Mouse (Mus musculus): ENCODE measurements at regions not wholly inside any gene's neighbourhood (a gene's known extent, or its start where the extent isn't known, plus 50 kb on each side); places are given as distances from the start of the nearest gene placed in this dataset.
"Not testable (repeated sequence)": the region's sequence is repeated elsewhere in the genome, so short reads cannot be mapped to it uniquely, and the experiment has no call there.

DNA sequence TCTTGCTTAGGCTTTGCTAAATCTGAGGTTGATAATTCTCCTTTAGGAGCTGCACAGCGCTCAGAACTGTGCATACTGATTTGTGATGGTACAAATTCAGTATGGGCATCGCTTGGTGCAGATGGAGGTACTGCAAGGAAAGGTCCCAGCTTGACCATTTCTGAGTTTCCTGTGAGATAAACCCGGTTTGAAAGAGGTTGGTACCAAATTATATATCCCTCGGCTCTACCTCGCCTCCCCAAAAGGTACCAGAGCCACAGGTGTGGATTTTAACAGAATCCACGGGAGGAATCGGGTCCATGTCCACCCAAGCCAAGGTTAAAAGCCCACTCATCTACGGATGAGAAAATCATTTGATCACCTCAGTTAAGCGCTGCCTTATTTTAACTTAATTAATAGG is 172.5 kb upstream of the Zfp808 start:
- H3K9me3 ChIP-seq (ENCODE audit: low read length), result peaks cover 25% of the 10 kb centered on the region
- not testable (repeated sequence) for H3K4me1 ChIP-seq (replicated peaks; ENCODE audit: low read depth, low read length); H3K36me3 ChIP-seq (ENCODE audit: insufficient read depth, low read length); H3K27me3 ChIP-seq (ENCODE audit: insufficient read depth, low read length); H3K4me3 ChIP-seq (replicated peaks; ENCODE audit: low read length)

DNA sequence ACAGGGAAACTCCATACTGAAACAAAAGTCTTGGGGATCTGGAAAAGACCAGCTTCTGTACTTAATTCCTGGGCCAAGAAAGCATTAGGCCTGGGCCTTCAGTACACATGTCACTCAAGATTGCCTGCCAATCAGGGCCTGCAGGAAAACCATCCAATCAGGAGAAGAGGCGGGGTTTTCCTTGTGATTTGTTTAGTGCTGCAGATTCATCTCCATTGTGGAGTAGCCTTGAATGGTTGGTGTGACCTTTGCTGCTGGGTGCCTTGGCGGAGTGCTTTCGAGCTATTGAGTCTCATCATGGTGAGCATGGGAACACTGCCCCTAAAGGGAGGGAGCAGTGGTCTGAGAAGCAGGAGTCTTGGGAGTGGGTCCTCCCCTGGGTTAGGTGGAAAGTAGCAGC is 150.8 kb upstream of the Zfp808 start:
- not testable (repeated sequence) for H3K36me3 ChIP-seq (ENCODE audit: insufficient read depth, low read length); H3K9me3 ChIP-seq (ENCODE audit: low read length); H3K27me3 ChIP-seq (ENCODE audit: insufficient read depth, low read length); H3K4me1 ChIP-seq (replicated peaks; ENCODE audit: low read depth, low read length); H3K4me3 ChIP-seq (replicated peaks; ENCODE audit: low read length)

DNA sequence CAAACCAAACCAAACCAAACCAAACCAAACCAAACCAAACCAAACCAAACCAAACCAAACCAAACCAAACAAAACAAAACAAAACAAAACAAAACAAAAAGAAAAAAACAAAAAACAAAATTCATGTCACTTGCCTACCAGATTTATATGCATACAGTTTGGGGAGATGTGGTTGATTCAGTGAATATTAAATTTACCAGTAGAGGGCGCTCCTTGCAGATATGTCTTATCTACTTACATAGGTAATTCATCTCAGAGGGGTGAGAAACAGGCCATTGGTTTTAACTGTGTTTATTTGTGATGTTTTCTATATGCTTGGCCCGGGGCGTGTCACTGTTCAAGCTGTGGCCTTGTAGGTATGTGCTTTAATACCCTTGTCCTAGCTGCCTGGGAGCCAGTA is 133.2 kb upstream of the Zfp808 start:
- H3K9me3 ChIP-seq (ENCODE audit: low read length); H3K4me3 ChIP-seq (replicated peaks; ENCODE audit: low read length); H3K4me1 ChIP-seq (replicated peaks; ENCODE audit: low read depth, low read length); H3K27me3 ChIP-seq (ENCODE audit: insufficient read depth, low read length); H3K36me3 ChIP-seq (ENCODE audit: insufficient read depth, low read length): not testable (repeated sequence)

DNA sequence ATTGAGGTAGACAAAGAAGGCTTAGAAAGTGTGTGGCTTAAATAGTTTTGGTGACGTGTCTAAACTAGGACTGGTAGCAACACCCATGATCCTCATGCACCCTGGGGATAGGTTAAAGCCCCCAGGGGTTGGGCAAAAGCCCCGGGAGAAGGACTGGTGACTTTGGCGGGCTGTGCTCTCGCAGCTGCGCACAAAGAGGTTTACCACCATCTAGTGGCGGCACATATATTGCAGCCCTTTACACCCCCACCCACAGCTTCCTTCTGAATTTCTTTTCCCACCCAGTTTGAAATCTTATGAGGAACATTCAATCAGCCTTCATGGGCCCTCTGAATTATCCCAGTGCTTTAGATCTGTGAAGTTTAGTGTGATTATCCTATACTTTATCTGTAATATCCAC is 130.9 kb upstream of the Zfp808 start:
- H3K4me1 ChIP-seq (replicated peaks; ENCODE audit: low read depth, low read length), result not testable (repeated sequence)

DNA sequence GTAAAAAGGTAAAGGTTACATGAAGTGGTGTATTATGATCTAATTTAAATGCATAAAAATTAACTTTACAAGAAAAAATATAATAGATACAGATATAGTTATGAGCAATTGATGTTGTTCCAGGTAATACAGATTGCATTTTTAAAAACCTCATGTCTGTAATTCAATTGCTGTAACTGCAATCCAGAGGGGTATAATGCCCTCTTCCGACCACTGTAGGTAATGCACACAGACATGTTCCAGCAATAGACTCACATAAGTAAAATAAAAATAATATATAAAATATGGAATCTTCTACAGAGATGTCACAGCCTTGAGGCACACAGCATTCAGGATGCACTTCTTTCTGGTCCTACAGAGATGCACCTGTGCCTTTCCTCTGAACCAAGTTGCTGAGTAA is 122.4 kb upstream of the Zfp808 start:
- H3K4me3 ChIP-seq (replicated peaks; ENCODE audit: low read length); H3K36me3 ChIP-seq (ENCODE audit: insufficient read depth, low read length): not testable (repeated sequence)

More for the DNA sequence above, 130.9 kb upstream of the Zfp808 start:
- H3K4me3 ChIP-seq (replicated peaks; ENCODE audit: low read length); H3K27me3 ChIP-seq (ENCODE audit: insufficient read depth, low read length); H3K9me3 ChIP-seq (ENCODE audit: low read length); H3K36me3 ChIP-seq (ENCODE audit: insufficient read depth, low read length): not testable (repeated sequence)

DNA sequence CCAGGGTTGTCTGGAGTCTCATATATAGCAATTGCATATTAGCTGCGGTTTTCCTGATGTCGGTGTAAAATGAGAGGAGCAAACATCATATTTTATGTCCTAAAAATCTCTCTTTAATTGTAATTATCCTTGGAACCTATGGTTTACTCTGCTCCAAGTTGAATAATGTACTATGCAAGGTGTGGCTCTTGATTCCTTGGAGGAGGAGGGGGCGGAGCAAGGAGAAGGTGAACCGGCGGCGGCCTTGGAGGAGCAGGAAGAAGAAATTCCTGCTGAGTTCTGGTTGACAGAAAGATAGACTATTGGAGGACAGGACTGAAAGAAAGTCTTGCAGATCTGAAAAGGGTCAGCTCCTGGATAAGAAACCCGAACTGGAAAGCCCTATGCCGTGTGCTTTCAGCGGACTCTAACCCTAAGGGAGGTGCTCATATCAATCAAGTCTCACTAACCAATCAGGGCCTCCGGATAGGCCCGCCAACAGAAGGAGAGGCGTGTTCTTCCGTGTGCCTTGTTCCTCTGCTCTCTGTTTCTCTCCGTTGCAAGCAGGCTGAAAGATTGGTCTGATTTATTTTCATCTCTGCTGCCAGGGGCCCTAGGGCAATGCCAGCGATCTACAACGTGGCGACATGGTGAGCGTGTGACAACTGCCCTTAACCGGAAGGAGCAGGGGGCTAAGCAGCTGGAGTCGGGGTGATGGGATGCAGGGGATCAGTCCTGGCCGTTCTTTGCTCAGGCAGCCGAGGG is 114.1 kb upstream of the Zfp808 start:
- Histone ChIP-seq H3K4me3 (replicated peaks; ENCODE audit: low read length) (peak overlapping the region; percentile 87), H3K9me3 (ENCODE audit: low read length) (peaks cover 17% of the 10 kb centered on the region)
- H3K4me1 ChIP-seq (replicated peaks; ENCODE audit: low read depth, low read length), result not testable (repeated sequence)

More for the DNA sequence above, 122.4 kb upstream of the Zfp808 start:
- H3K4me1 ChIP-seq (replicated peaks; ENCODE audit: low read depth, low read length); H3K27me3 ChIP-seq (ENCODE audit: insufficient read depth, low read length): not testable (repeated sequence)
- peaks cover 14% of the 10 kb centered on the region for H3K9me3 ChIP-seq (ENCODE audit: low read length)
- peak; percentile 21; the same call in 1 of the 2 replicates for TF ChIP-seq CTCF (conservative IDR thresholded peaks at IDR 0.05; ENCODE audit: low read length)

DNA sequence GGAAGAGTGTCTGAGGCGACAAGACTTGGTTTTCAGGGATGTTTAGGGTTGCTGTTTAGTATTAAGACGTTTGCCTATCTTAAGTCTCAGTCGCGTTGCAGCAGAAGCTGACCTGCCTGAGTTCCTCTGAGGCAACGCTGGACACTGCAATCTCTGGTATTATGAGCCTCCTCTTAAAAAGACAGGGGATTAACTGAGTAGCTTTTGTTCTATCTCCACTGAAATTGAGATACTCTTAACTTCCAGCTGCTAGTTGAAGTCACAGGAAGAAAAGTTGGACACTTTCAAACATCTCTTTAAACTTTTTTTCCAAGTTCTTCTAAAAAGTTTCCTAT is 113.6 kb upstream of the Zfp808 start:
- H3K27me3 ChIP-seq (ENCODE audit: insufficient read depth, low read length); H3K36me3 ChIP-seq (ENCODE audit: insufficient read depth, low read length); H3K4me1 ChIP-seq (replicated peaks; ENCODE audit: low read depth, low read length): not testable (repeated sequence)
- peak overlapping the region; percentile 87 for H3K4me3 ChIP-seq (replicated peaks; ENCODE audit: low read length)
- peaks cover 22% of the 10 kb centered on the region for H3K9me3 ChIP-seq (ENCODE audit: low read length)

More for the DNA sequence above, 114.1 kb upstream of the Zfp808 start:
- H3K27me3 ChIP-seq (ENCODE audit: insufficient read depth, low read length); H3K36me3 ChIP-seq (ENCODE audit: insufficient read depth, low read length): not testable (repeated sequence)

DNA sequence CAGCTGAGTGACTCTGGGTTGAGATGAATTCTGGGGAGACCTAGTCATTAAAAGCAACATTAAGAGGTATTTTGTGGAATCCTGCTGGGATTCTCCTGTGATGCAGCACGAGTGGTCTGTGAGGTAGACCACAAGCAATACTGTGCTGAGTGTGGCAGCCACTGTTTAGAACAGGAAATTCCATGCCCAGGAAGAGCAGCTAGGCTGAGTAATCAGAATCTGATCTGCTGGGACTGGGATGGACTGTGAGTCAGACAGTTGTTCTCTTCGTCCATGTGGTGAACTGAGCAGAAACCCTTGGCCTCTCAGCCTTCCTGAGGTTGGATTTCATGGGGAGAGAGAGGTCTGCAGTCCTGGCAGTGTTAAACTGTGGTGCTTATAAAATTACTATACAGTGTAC is 92.0 kb upstream of the Zfp808 start:
- not testable (repeated sequence) for H3K27me3 ChIP-seq (ENCODE audit: insufficient read depth, low read length); H3K4me1 ChIP-seq (replicated peaks; ENCODE audit: low read depth, low read length); H3K4me3 ChIP-seq (replicated peaks; ENCODE audit: low read length)
- H3K36me3 ChIP-seq (ENCODE audit: insufficient read depth, low read length), result peaks cover 24% of the 10 kb centered on the region
- H3K9me3 ChIP-seq (ENCODE audit: low read length), result peaks cover 46% of the 10 kb centered on the region

DNA sequence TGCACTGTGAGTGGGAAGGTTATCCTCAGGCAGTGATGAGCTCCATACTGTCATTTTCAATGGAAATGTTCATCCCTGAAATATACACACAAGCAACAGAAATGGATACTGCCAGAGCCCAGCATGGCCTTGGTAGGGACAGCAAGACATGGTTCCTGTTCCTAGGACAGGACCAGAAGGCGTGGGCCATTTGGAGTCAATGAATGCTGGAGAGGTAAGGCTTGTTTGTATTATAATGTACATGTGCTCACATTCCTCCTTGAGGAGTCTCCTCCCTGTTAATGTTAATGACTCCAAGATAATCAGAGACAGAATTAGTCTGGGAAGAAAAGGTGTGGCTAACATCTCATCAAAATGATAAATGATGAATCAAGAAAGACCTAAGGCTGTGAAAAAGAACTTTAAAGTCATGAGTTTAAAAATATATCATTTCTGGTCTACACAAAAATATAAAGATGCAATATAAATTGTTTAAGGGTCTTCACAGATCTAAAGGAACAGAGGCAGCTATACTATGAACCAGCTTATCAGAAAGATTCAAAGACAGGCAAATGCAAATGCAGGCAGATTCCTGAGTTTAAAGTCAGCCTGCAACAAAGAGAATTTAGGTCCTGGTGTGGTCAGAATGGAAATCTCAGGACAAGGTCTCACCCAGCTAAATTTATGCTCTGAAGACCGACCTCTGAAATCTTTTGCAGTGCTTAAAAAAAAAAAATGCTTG is 51.6 kb upstream of the Zfp808 start:
- H3K4me1 ChIP-seq (replicated peaks; ENCODE audit: low read depth, low read length); H3K27me3 ChIP-seq (ENCODE audit: insufficient read depth, low read length); H3K4me3 ChIP-seq (replicated peaks; ENCODE audit: low read length): not testable (repeated sequence)
- peak; percentile 27; the same call in 1 of the 2 replicates for TF ChIP-seq POU5F1 (IDR thresholded peaks at IDR 0.05; ENCODE audit: borderline replicate concordance, low read length)
- TF ChIP-seq NANOG (IDR thresholded peaks at IDR 0.05; ENCODE audit: borderline replicate concordance, low read length), result peak; percentile 38; the same call in 1 of the 2 replicates
- Histone ChIP-seq H3K9me3 (ENCODE audit: low read length) (peaks cover 36% of the 10 kb centered on the region), H3K36me3 (ENCODE audit: insufficient read depth, low read length) (peaks cover 17% of the 10 kb centered on the region)

DNA sequence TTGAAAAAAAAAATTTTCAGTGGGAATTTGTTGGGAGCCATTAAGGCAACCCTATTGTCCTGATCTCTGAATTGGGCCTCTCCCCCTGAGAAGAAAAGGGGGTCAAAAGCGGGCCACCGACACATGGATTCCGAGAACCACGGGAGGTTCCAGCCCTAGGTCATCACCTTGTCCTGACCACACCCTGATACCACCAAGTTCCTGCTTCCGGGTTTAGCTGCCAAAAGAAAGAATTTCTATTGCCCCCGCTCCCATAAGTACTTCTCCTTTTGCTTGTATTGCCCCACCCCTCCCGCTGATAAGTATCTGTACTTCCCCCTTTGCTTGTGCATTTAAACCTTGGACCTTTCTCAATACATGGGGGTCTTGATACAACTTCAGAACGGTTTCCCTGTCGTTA is 50.8 kb upstream of the Zfp808 start:
- H3K27me3 ChIP-seq (ENCODE audit: insufficient read depth, low read length); H3K4me1 ChIP-seq (replicated peaks; ENCODE audit: low read depth, low read length); H3K4me3 ChIP-seq (replicated peaks; ENCODE audit: low read length): not testable (repeated sequence)
- Histone ChIP-seq H3K9me3 (ENCODE audit: low read length) (peaks cover 36% of the 10 kb centered on the region), H3K36me3 (ENCODE audit: insufficient read depth, low read length) (peaks cover 17% of the 10 kb centered on the region)
